Mouse (Mus musculus) embryonic facial prominence, embryonic 13.5 days (tissue): Measurements from ENCODE around the gene Gm45062. TPM values are rescaled to one million over a fixed set of nuclear protein-coding genes. Genes with fewer than 3 reads are reported as not detected.
"Not testable (repeated sequence)": the region's sequence is repeated elsewhere in the genome, so short reads cannot be mapped to it uniquely, and the experiment has no call there.

ENCODE experiments used
- ATAC-seq: fragments of 200-750 bp; cut with Nextera tagmentation; 2 replicates; pipeline ENCODE4 v1.8.0; 2017; ENCODE audit warnings: low read depth; ENCODE audit not compliant: insufficient number of reproducible peaks, insufficient read depth, low FRiP score, low TSS enrichment
- H3K27ac ChIP-seq: fragments of 300-500 bp; sonication (generic); 2 replicates; pipeline ENCODE4 v1.5.1; 2015; ENCODE audit warnings: moderate library complexity, mild to moderate bottlenecking, inconsistent platforms
- H3K27me3 ChIP-seq: fragments of 300-500 bp; sonication (generic); 2 replicates; pipeline ENCODE4 v1.6.1; 2015; ENCODE audit warnings: mild to moderate bottlenecking, inconsistent platforms
- H3K36me3 ChIP-seq: fragments of 300-500 bp; sonication (generic); 2 replicates; pipeline ENCODE4 v1.6.1; 2015; ENCODE audit warnings: mild to moderate bottlenecking, inconsistent platforms
- H3K4me1 ChIP-seq: fragments of 300-500 bp; sonication (generic); 2 replicates; pipeline ENCODE4 v1.6.1; 2015; ENCODE audit warnings: inconsistent platforms
- H3K4me2 ChIP-seq: fragments of 300-500 bp; sonication (generic); 2 replicates; pipeline ENCODE4 v1.6.1; 2015; ENCODE audit warnings: moderate library complexity, mild to moderate bottlenecking, inconsistent platforms
- H3K4me3 ChIP-seq: fragments of 300-500 bp; sonication (generic); 2 replicates; pipeline ENCODE4 v1.5.1; 2015; ENCODE audit warnings: mild to moderate bottlenecking, inconsistent platforms
- H3K9ac ChIP-seq: fragments of 300-500 bp; sonication (generic); 2 replicates; pipeline ENCODE4 v1.6.1; 2015; ENCODE audit warnings: mild to moderate bottlenecking, inconsistent platforms
- H3K9me3 ChIP-seq: fragments of 300-500 bp; sonication (generic); 2 replicates; pipeline ENCODE4 v1.6.1; 2016; ENCODE audit warnings: inconsistent platforms
- WGBS: fragments of 180-500 bp; shearing (Covaris S2); methylation state at CpG from one replicate; pipeline ENCODE4 v1.1.7; 2015; ENCODE audit warnings: mixed read lengths; 5-methylcytosine and 5-hydroxymethylcytosine counted together
- polyA plus RNA-seq: library from polyadenylated mRNA; unstranded; fragments of >200 nt; fragmentation: Nextera tagmentation; extraction: Ambion mirVana; gene quantifications from 2 replicates; pipeline ENCODE4 v1.2.1, GENCODE M21; 2015

Gm45062 gene
- polyA plus RNA-seq, 1 experiment from 2014 or later = 10.0 TPM

DNA sequence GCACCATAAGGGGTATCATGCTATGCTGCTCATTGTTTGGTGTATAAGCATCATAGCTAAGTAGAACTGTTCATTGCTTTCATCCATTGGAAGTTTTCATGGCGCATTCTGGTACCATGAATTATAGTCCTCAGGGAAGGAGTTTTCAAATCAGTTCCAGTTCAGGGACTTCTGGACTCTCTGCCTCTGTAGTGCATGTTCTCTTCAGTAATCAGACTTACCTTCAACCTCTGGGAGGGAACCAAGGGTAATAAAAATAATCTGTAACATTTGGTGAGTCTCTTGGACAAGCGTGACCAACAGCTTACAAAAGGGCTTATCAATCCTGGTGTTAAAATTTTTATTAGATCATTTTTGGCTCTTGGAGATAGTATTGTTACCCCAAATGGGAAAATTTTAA is 60.3 kb downstream of the Gm45062 start:
- H3K9me3 ChIP-seq = no peaks in the 10 kb centered on the region; the same call in 1 of the 2 replicates
- no peaks in the 10 kb centered on the region for H3K4me1 ChIP-seq
- H3K27ac ChIP-seq = no peak overlapping the region
- no peaks in the 10 kb centered on the region for H3K36me3 ChIP-seq
- no peak overlapping the region for H3K9ac ChIP-seq
- ATAC-seq = no peak
- no peak overlapping the region for H3K4me3 ChIP-seq
- no peak overlapping the region for H3K4me2 ChIP-seq
- WGBS = 92% methylated on average over 2 of the region's 2 CpGs
- no peaks in the 10 kb centered on the region for H3K27me3 ChIP-seq

DNA sequence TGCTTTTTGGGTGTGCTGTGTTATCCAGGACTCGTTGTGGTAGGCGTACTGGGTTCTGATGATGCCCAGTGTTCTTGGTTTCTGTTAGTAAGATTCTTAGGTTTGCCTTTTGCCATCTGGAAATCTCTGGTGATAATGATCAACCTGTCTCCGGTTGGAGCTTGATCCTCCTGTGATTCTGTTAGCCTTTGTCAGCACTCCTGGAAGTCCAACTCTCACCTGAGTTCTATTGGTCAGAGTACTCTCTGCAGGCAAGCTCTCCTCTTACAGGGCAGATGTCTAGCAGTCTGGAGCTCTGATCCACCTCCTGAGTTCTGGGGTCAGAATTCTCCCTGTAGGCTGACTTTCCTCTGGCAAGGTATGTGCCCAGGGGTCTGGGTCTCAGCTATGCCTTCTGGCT is 72.2 kb downstream of the Gm45062 start:
- H3K27ac ChIP-seq, H3K27me3 ChIP-seq, H3K9me3 ChIP-seq, H3K9ac ChIP-seq, H3K36me3 ChIP-seq, H3K4me2 ChIP-seq, ATAC-seq, H3K4me3 ChIP-seq, H3K4me1 ChIP-seq: not testable (repeated sequence)
- 92% methylated on average over 3 of the region's 3 CpGs for WGBS

DNA sequence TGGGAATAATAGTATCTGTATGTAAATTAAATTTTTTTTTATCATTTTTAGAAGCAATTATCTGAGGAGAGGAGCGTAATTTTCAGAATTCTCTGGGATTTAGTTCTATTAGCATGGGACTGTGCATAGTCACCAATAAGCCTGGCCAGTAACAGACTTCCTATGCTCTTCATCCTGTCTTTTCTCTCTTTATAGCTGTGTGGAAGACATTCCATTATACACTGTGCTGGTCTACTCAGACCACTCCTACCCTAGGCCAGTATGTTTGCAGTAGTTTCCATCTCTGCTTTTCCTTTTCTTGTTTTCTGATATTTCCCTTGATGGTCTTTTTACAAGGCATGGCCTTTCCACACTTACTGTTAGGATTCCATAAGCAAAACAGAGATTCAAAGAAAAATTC is 74.1 kb downstream of the Gm45062 start:
- Histone ChIP-seq H3K4me2 (no peak overlapping the region), H3K4me3 (no peak overlapping the region), H3K4me1 (no peaks in the 10 kb centered on the region), H3K9ac (no peak overlapping the region), H3K27me3 (no peaks in the 10 kb centered on the region), H3K9me3 (no peaks in the 10 kb centered on the region), H3K27ac (no peak overlapping the region), H3K36me3 (no peaks in the 10 kb centered on the region)
- WGBS = 96% methylated on average over 1 of the region's 1 CpGs
- no peak for ATAC-seq

DNA sequence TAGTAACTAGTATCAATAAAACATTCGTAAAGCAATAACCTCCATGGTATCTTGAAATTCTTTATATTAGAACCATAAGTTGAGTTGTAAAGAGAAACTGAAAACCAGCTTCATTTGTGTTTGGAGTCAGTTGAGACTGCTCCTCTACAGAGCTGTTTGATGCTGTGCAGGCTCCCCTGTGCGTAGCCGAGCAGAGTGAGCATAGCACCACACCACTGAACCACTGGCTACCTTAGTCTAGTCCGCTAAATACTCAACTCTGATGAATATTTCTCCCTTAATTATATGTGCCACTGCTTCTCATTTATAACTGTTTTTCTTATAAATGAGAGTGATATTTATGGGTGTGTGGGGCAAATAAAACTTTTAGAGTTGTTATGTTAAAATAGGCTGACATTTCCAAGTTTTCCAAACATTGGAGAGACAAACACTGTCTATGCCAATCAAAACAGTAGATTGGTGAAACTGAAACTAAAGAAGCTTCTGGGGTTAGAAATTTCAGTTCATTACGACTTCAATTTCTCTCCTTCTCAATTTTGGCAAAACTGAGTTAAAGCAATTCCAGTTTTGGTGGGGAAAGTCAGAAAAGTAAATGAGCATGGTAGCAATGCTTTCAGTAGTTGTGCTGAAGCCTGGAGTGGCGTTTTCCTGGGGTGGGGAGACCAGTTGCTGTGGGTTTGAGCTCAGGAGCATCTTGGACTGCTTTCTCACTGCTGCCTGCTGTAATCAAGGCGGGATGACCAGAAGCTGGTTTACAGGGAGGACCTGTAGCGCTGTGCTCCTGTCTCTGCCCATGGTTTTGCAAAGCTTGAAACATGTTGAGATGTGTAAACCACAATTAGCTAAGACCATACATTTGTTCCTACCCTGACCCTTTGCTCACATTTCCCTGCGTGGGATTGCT is 77.5 kb downstream of the Gm45062 start:
- H3K9ac ChIP-seq = no peak overlapping the region
- 79% methylated on average over 9 of the region's 9 CpGs for WGBS
- no peak for ATAC-seq
- no peak overlapping the region for H3K27ac ChIP-seq
- no peak overlapping the region for H3K4me3 ChIP-seq
- no peaks in the 10 kb centered on the region for H3K36me3 ChIP-seq
- H3K9me3 ChIP-seq = no peaks in the 10 kb centered on the region
- H3K4me1 ChIP-seq = no peaks in the 10 kb centered on the region
- H3K27me3 ChIP-seq = no peaks in the 10 kb centered on the region
- H3K4me2 ChIP-seq = no peak overlapping the region

DNA sequence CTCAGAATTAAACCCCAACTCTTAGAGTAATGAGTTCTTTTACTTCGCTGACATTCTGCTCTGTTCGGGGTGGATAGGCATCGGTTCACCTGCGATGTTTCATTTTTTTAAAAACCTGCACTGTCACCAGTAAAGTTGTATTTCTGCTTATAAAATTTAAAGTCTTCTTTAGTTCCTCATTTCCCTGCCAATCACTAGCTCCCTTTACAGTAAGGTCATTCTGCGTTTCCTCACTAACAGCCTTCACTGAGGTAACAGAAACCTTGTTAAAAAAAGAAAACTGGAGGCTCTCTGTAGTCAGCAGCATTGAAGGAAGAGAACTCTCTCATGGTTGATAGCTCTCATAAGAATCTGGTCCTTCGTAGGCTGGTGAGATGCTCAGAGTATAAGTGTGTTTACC is 80.2 kb downstream of the Gm45062 start:
- Histone ChIP-seq H3K27me3 (no peaks in the 10 kb centered on the region), H3K36me3 (no peaks in the 10 kb centered on the region), H3K27ac (no peak overlapping the region), H3K9ac (no peak overlapping the region), H3K4me2 (no peak overlapping the region), H3K4me3 (no peak overlapping the region), H3K9me3 (no peaks in the 10 kb centered on the region), H3K4me1 (no peaks in the 10 kb centered on the region)
- no peak for ATAC-seq
- 91% methylated on average over 6 of the region's 6 CpGs for WGBS

DNA sequence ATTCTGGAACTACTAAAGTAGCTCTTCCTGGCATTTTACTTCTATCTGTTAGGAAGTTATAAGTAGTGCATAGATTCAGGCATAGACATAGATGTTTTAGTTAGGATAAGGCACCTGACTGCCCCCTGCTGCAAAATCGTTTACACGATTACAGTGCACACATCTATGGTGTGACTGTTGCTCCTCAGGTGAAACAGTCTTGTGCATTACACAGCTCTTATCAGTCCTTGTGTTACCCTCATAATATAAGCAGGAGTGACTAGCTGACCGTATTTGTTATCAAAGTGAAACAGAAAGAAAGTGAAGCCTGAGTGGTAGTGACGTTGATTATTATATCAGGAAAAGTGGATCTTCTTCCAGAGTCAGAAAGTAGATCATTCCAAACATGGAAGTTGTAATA is 84.0 kb downstream of the Gm45062 start:
- 91% methylated on average over 4 of the region's 4 CpGs for WGBS
- H3K27ac ChIP-seq = no peak overlapping the region
- no peaks in the 10 kb centered on the region for H3K27me3 ChIP-seq
- H3K36me3 ChIP-seq = no peaks in the 10 kb centered on the region
- H3K4me3 ChIP-seq = no peak overlapping the region
- no peaks in the 10 kb centered on the region for H3K9me3 ChIP-seq
- H3K4me1 ChIP-seq = no peaks in the 10 kb centered on the region
- no peak overlapping the region for H3K9ac ChIP-seq
- no peak overlapping the region for H3K4me2 ChIP-seq
- no peak for ATAC-seq

DNA sequence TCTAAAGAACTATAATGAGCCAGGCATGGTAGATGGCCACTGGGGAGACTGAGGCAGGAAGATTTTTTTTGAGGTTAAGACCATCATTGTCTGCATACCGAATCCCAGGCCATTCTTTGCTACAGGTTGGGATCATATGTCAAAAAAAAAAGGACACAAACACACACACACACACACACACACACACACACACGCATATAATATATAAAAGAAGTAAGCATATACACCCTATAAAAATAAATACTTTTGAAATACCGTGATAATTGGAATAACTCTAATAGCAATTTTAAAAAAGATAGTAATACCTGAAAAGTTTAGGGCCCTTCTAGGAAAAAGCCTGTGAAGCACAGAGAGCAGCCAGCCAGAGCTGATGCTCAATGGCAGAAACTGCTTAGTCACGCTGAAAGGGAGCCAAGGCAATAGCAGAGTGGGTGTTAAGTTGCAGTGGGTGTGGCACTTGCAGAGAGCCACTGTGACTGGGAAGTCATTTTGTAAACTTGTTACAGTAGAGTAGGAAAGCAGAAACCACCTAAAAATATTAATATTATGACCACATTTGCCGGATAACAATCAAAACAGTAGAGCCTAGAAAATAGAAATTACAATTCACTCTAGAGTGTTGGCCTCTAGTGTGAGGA is 86.1 kb downstream of the Gm45062 start:
- Histone ChIP-seq H3K9ac (no peak overlapping the region), H3K4me3 (no peak overlapping the region), H3K36me3 (no peaks in the 10 kb centered on the region), H3K27me3 (no peaks in the 10 kb centered on the region), H3K27ac (no peak overlapping the region), H3K4me1 (peaks cover 10% of the 10 kb centered on the region), H3K4me2 (no peak overlapping the region), H3K9me3 (no peaks in the 10 kb centered on the region)
- WGBS = 65% methylated on average over 5 of the region's 5 CpGs
- no peak for ATAC-seq

DNA sequence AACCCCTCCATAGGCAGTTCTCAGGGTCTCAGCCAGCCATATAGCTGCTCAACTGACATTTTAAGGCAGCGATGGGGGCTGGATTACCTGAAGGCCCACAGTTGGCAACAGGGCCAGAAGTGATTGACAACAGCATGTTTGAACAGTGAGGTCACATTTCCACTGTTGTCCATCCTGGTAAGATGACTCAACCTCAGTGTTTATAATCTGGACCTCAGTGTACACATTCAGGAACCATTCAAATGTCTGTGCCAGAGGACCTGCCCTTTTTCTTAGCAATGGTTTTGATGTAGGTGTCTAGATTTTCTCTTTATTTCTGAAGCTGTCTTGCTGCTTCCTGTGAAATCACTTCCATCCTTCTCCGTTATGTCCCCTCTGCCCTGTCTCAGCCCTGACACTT is 87.9 kb downstream of the Gm45062 start:
- H3K36me3 ChIP-seq = no peaks in the 10 kb centered on the region
- 83% methylated on average over 2 of the region's 2 CpGs for WGBS
- H3K4me1 ChIP-seq = peaks cover 12% of the 10 kb centered on the region
- H3K4me2 ChIP-seq = no peak overlapping the region
- no peak overlapping the region for H3K4me3 ChIP-seq
- H3K9ac ChIP-seq = no peak overlapping the region
- H3K27ac ChIP-seq = no peak overlapping the region
- ATAC-seq = no peak
- H3K27me3 ChIP-seq = no peaks in the 10 kb centered on the region
- no peaks in the 10 kb centered on the region for H3K9me3 ChIP-seq

DNA sequence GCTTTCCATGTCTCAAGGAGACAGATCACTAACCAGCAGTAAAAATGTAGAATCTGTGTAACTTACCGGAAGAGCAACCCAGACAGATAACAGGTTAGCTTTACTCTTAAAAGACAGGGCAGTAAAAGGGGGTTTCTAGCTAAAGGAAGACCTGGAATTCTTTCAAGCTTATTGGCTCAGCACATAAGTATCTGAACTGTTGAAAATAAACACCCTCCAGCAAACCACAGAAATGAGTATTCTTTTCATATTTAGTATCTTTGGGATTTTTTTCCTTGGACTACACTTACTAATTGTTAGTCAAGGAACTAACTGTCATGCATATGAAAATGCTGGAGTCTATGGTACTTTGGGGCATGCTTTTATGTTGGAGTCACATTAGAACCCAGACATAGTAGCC is 89.1 kb downstream of the Gm45062 start:
- Histone ChIP-seq H3K27ac (no peak overlapping the region), H3K9ac (no peak overlapping the region), H3K4me1 (peaks cover 21% of the 10 kb centered on the region), H3K4me3 (no peak overlapping the region), H3K9me3 (no peaks in the 10 kb centered on the region), H3K4me2 (no peak overlapping the region), H3K27me3 (no peaks in the 10 kb centered on the region), H3K36me3 (no peaks in the 10 kb centered on the region)
- 84% methylated on average over 1 of the region's 1 CpGs for WGBS
- ATAC-seq = no peak

DNA sequence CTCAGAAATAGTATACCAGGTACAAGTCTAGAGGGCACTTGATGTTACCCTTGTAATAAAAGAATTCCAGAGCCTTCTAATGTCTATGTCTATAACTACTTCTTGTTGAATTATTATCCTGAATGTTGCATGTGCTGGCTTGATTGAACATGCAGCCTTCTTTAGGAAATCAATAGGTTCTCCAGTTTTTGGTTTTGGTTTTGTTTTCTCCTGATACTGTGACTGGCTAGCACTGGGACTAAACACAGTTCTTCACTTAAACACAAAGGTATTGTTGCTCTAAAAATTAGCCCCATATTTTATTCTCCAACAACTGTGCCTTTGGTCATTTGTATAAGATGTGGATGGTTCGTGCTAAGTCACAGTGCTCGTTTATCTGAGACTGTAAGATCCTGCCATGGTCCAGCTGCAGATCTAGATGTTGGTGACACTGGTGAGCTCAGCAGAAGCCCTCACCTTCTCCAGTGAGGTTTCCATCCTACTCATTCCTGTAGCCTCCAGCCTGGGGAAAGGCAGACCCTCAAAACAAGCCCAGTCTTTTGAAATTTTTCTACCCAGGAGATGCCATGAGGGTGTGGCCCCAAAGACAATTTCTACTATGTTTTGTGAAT is 89.9 kb downstream of the Gm45062 start:
- H3K27ac ChIP-seq = no peak overlapping the region; the same call in 1 of the 2 replicates
- no peak overlapping the region for H3K4me2 ChIP-seq
- no peaks in the 10 kb centered on the region for H3K9me3 ChIP-seq
- 72% methylated on average over 2 of the region's 2 CpGs for WGBS
- ATAC-seq = no peak
- H3K27me3 ChIP-seq = no peaks in the 10 kb centered on the region
- H3K4me3 ChIP-seq = no peak overlapping the region
- H3K9ac ChIP-seq = no peak overlapping the region
- no peaks in the 10 kb centered on the region for H3K36me3 ChIP-seq
- H3K4me1 ChIP-seq = peaks cover 29% of the 10 kb centered on the region

DNA sequence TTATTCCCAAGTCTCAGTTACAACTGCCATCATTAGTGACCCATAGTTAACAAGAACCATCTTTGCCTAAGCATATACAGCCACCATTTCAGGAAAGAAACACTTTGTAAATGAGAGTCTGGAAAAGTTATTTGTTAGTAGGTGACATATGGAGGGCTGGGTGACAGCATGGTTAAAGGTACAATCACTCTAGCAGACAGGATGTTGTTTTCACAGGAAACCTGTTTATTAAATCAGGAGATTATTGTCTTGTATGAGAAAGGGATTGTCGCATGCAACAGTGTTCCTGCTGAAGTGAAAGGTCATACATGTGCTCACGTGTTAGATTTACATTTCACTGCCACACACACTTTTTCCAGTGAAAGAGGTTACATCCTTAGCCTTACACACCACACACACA is 92.3 kb downstream of the Gm45062 start:
- WGBS = 89% methylated on average over 2 of the region's 2 CpGs
- no peaks in the 10 kb centered on the region for H3K27me3 ChIP-seq
- no peaks in the 10 kb centered on the region for H3K9me3 ChIP-seq
- no peaks in the 10 kb centered on the region for H3K36me3 ChIP-seq
- no peak overlapping the region for H3K4me2 ChIP-seq
- no peak overlapping the region for H3K27ac ChIP-seq
- ATAC-seq = no peak
- H3K4me1 ChIP-seq = peaks cover 32% of the 10 kb centered on the region
- H3K4me3 ChIP-seq = no peak overlapping the region
- no peak overlapping the region for H3K9ac ChIP-seq
